Mouse (Mus musculus) embryonic facial prominence, embryonic 11.5 days (tissue): ENCODE data around the gene Olfr299. TPM values are rescaled to one million over a fixed set of nuclear protein-coding genes. Genes with fewer than 3 reads are reported as not detected.

Experiments used
- ATAC-seq: fragments of 200-750 bp; cut with Nextera tagmentation; replicated peaks from 2 replicates; pipeline ENCODE4 v1.8.0; 2017; ENCODE audit warnings: low read depth; ENCODE audit not compliant: insufficient number of reproducible peaks, low FRiP score, low TSS enrichment
- DNase-seq: peaks from one replicate; pipeline ENCODE4 v3.0.0-alpha.2; 2015; ENCODE audit warnings: low spot score
- H3K27ac ChIP-seq: fragments of 300-500 bp; sonication (generic); replicated peaks from 2 replicates; pipeline ENCODE4 v1.5.1; 2014; ENCODE audit warnings: mild to moderate bottlenecking, low read depth, low read length, control low read depth
- H3K27me3 ChIP-seq: fragments of 300-500 bp; sonication (generic); 2 replicates; pipeline ENCODE4 v1.6.1; 2014; ENCODE audit warnings: mild to moderate bottlenecking, low read length, moderate library complexity, mixed read lengths; ENCODE audit not compliant: control insufficient read depth, insufficient read depth
- H3K36me3 ChIP-seq: fragments of 300-500 bp; sonication (generic); replicated peaks from 2 replicates; pipeline ENCODE4 v1.6.1; 2014; ENCODE audit warnings: low read depth, mild to moderate bottlenecking, low read length, moderate library complexity, mixed read lengths; ENCODE audit not compliant: control insufficient read depth, insufficient read depth
- H3K4me1 ChIP-seq: fragments of 300-500 bp; sonication (generic); 2 replicates; pipeline ENCODE4 v1.6.1; 2014; ENCODE audit warnings: low read length, mixed read lengths; ENCODE audit not compliant: control insufficient read depth, insufficient read depth
- H3K4me2 ChIP-seq: fragments of 300-500 bp; sonication (generic); 2 replicates; pipeline ENCODE4 v1.6.1; 2014; ENCODE audit warnings: low read depth, mild to moderate bottlenecking, control low read depth, low read length, moderate library complexity
- H3K4me3 ChIP-seq: fragments of 300-500 bp; sonication (generic); 2 replicates; pipeline ENCODE4 v1.5.1; 2014; ENCODE audit warnings: low read depth, low read length, control low read depth
- H3K9ac ChIP-seq: fragments of 300-500 bp; sonication (generic); replicated peaks from 2 replicates; pipeline ENCODE4 v1.6.1; 2014; ENCODE audit warnings: mild to moderate bottlenecking, control low read depth, low read length
- H3K9me3 ChIP-seq: fragments of 300-500 bp; sonication (generic); replicated peaks from 2 replicates; pipeline ENCODE4 v1.6.1; 2016; ENCODE audit warnings: mild to moderate bottlenecking, low read length, inconsistent platforms, mixed read lengths; ENCODE audit not compliant: control insufficient read depth
- WGBS: fragments of 180-500 bp; shearing (Covaris S2); extraction: QIAGEN DNeasy Blood & Tissue Kit; methylation state at CpG from one replicate; pipeline ENCODE4 v1.1.7; 2014; 5-methylcytosine and 5-hydroxymethylcytosine counted together
- polyA plus RNA-seq: library from polyadenylated mRNA; unstranded; fragments of >200 nt; fragmentation: Nextera tagmentation; extraction: Ambion mirVana; gene quantifications from 2 replicates; pipeline ENCODE4 v1.2.1, GENCODE M21; 2014

Olfr299 gene
- polyA plus RNA-seq, result not detected in 2 replicates

DNA sequence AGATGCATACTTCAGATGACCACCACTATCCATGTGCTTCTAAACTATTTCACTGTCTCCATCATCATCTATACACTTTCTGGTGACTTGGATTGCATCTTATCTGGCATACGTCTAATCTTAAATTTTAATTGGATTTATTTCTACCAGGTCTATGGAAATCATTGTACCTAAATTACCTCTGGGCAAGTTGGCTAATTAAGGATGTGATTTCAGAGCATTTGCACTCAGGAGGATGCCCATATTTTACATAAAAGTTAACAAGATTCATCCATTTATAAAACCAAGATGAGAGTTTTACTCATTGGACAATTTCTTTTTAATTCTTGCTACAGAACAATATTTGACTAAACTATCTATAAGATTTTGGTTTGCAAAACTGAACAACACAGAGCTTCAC is at the start of gene Olfr299:
Gene Olfr299 (plus strand): TSS at position 301 of the 400 bp plus-strand sequence.
- WGBS, result 86% methylated on average over 1 of the region's 1 CpGs
- Histone ChIP-seq H3K27ac (no peak within 1 kb of the TSS), H3K27me3 (no peaks in the 10 kb centered on the region), H3K36me3 (no peaks in the 10 kb centered on the region), H3K4me3 (no peak within 1 kb of the TSS), H3K4me1 (no peaks in the 10 kb centered on the region), H3K4me2 (no peak within 1 kb of the TSS), H3K9me3 (no peaks in the 10 kb centered on the region), H3K9ac (no peak within 1 kb of the TSS)
- DNase-seq, result no peak
- ATAC-seq, result no peak

DNA sequence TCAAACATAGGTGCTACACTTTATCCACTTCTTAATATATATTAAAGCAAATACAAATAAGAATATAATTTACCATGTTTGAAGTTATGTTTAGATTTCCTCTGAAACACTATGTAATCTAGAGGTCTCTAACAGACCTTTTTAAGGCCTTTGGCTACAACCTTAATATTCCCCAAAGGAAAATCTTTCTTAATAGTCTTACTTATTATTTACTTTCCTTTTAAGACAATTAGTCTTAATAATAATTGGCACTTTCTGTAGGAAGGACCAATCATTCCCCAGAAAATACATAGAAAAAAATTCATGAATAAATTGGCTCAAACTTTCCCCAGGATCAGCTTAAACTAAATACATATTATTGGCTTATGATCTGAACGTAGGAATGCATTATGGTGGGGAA is 32.7 kb downstream of the Olfr299 start, which contains the start of gene Olfr298:
Gene Olfr298 (minus strand): TSS at position 101 of the 400 bp plus-strand sequence.
- Histone ChIP-seq H3K4me2 (no peak within 1 kb of the TSS), H3K9ac (no peak within 1 kb of the TSS), H3K4me1 (no peaks in the 10 kb centered on the region), H3K4me3 (no peak within 1 kb of the TSS), H3K27me3 (no peaks in the 10 kb centered on the region), H3K36me3 (no peaks in the 10 kb centered on the region), H3K27ac (no peak within 1 kb of the TSS), H3K9me3 (no peaks in the 10 kb centered on the region)
- DNase-seq, result no peak
- 80% methylated on average over 1 of the region's 1 CpGs for WGBS
- ATAC-seq, result no peak

Other genes with a start within 250 kb of the Olfr299 start
- not detected in 2 replicates for gene Vmn2r76, start 213.6 kb upstream of the Olfr299 start, polyA plus RNA-seq
- gene Olfr310, start 182.7 kb upstream of the Olfr299 start, polyA plus RNA-seq, result not detected in 2 replicates
- gene Olfr309, start 146.2 kb upstream of the Olfr299 start, polyA plus RNA-seq, result not detected in 2 replicates
- not detected in 2 replicates for gene Olfr308, start 134.3 kb upstream of the Olfr299 start, polyA plus RNA-seq
- not detected in 2 replicates for gene Olfr307, start 122.3 kb upstream of the Olfr299 start, polyA plus RNA-seq
- gene Olfr305, start 93.0 kb upstream of the Olfr299 start, polyA plus RNA-seq, result not detected in 2 replicates
- gene Olfr304, start 73.3 kb upstream of the Olfr299 start, polyA plus RNA-seq, result not detected in 2 replicates
- not detected in 2 replicates for gene Olfr303, start 62.1 kb upstream of the Olfr299 start, polyA plus RNA-seq
- gene Olfr301, start 56.1 kb upstream of the Olfr299 start, polyA plus RNA-seq, result not detected in 2 replicates
- not detected in 2 replicates for gene Olfr298, start 32.6 kb downstream of the Olfr299 start, polyA plus RNA-seq
- gene Olfr297, start 60.0 kb downstream of the Olfr299 start, polyA plus RNA-seq, result not detected in 2 replicates
- not detected in 2 replicates for gene Olfr295, start 123.9 kb downstream of the Olfr299 start, polyA plus RNA-seq
- not detected in 2 replicates for gene Olfr294, start 156.7 kb downstream of the Olfr299 start, polyA plus RNA-seq
- gene Olfr293, start 189.1 kb downstream of the Olfr299 start, polyA plus RNA-seq, result not detected in 2 replicates
- gene Olfr292, start 228.4 kb downstream of the Olfr299 start, polyA plus RNA-seq, result not detected in 2 replicates